Mouse (Mus musculus): ENCODE results near the gene Pprc1. TPM values are rescaled to one million over a fixed set of nuclear protein-coding genes. Genes with fewer than 3 reads are reported as not detected.

Pprc1 gene
- polyA plus RNA-seq, 1 experiment: 14.9 TPM

- 65% methylated on average over 4 of the region's 4 CpGs for WGBS
- no peak for DNase-seq (ENCODE audit: low read depth, low spot score)
Observed at GRCm38 (mm10) chr19:46049129-46049528, 4.4 kb downstream of the Pprc1 start.

- 81% methylated on average over 2 of the region's 2 CpGs for WGBS
- DNase-seq (ENCODE audit: low read depth, low spot score): no peak
Observed at GRCm38 (mm10) chr19:46050462-46050861, 5.8 kb downstream of the Pprc1 start.

GRCm38 (mm10) chr19:46055752-46056387 is 11.2 kb downstream of the Pprc1 start:
- DNase-seq (ENCODE audit: low read depth, low spot score): no peak
- 3% methylated on average over 11 of the region's 11 CpGs for WGBS

GRCm38 (mm10) chr19:46056388-46056946 is 11.8 kb downstream of the Pprc1 start:
- DNase-seq (ENCODE audit: low read depth, low spot score): peak; percentile 93
- under 1% methylated on average over 52 of the region's 52 CpGs for WGBS

- WGBS: 1% methylated on average over 40 of the region's 42 CpGs
- no peak for DNase-seq (ENCODE audit: low read depth, low spot score)
Observed at GRCm38 (mm10) chr19:46056947-46057607, 12.4 kb downstream of the Pprc1 start.

GRCm38 (mm10) chr19:46058466-46058865 is 13.8 kb downstream of the Pprc1 start:
- DNase-seq (ENCODE audit: low read depth, low spot score): no peak
- WGBS: 91% methylated on average over 7 of the region's 7 CpGs

DNA sequence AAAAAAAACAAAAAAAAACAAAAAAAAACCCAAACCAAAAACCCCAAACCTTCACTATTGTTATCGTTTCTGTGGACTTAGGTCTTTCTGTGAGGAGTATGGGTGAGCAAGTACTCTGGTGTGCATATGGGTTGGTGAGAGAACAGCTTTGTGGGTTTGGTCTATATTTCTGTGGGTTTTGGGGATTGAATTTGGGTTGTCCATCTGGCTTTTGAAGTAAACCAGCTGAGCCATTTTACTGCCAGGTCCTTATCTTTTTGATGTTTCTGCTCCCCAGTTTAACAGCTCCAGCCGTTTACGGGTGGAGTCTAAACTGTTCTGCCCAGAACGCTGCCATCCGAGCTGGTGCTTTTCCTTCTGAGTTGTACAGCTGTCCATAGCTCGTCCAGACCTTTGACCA is 16.2 kb downstream of the Pprc1 start:
- DNase-seq (ENCODE audit: low read depth, low spot score): no peak
- 24% methylated on average over 6 of the region's 6 CpGs for WGBS

DNA sequence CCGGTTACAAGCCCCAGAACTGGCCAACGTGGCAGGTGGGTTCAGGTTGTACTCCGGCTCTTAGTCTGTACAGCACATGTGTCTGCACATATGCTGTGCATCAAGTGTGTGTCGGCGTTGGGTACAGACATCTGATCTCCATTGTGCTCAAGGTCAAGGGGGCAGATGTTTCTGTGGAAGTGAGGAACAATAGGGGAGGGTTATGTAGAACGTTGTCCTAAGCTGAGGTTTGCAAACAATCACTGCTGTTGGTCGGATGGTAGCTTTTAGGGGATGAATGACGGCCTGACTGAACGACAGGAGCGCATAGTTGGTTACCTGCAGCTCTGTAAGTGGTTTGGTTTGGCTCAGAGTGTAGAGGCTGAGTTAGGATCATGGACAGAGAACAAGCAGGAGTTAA is 23.4 kb downstream of the Pprc1 start:
- no peak for DNase-seq (ENCODE audit: low read depth, low spot score)
- WGBS: 84% methylated on average over 10 of the region's 10 CpGs

- WGBS: 80% methylated on average over 7 of the region's 7 CpGs
- DNase-seq (ENCODE audit: low read depth, low spot score): no peak
Observed at GRCm38 (mm10) chr19:46073285-46073684, 28.6 kb downstream of the Pprc1 start.

DNA sequence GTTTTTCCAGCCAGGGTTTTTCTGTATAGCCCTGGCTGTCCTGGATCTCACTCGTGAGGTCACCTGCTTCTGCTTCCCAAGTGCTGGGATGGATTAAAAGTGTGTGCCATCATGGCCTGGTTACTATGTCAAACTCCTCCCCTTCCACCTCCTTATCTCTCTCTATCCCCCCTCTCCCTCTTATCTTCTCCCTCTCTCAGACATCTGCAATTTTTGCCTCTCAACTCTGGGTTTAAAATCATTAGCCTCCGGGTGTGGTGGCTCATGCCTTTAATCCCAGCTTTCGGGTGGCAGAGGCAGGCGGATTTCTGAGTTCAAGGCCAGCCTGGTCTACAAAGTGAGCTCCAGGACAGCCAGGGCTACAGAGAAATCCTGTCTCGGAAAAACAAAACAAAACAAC is 29.6 kb downstream of the Pprc1 start:
- 93% methylated on average over 5 of the region's 5 CpGs for WGBS
- DNase-seq (ENCODE audit: low read depth, low spot score): no peak

DNA sequence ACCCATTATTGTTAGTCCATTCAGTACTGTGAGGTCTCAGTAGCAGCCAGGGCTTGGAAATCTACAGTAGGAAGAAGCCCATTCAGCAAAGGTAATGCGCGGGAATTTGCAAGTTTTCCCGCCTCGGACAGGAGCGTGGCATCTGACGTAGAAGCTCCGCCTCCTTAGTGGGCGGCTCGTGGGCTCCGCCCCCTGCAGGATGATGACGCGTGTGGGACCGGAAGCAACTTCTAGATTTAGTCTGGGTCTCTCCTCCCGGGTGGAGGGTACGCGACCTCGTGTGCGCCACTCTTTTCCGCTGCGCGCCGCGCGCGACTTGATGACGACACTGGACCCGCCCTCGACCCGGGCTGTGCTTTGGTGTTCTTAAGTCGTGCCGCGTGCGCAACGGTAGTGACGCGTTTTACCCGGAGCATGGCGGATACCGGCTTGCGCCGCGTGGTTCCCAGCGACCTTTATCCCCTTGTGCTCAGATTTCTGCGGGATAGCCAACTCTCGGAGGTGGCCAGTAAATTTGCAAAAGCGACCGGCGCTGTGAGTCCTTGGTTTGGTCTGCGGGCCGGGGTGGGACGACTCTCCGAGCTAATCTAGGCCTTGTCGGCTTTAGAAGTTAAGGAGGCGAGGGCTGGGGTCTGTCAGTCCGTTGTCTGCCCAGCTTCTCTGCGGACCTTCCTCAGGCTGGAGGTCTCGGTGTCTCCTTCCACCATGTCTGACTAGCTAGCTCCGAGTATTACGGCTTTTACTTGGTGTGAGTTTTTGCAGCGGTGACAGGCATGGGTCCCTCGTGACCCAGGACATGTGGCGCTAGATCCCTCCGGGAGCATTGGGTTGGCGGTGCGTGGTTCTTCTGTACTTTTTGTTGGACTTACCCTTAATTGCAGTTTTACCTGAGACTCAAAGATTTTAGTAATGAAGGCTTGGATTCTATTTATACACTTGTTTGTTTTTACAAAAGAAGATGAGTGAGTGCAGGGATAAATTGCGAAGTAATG is 31.2 kb downstream of the Pprc1 start, which contains the start of gene Nolc1:
TSS of gene Nolc1 (plus strand) at position 248 of the 992 bp plus-strand sequence.
- under 1% methylated on average over 66 of the region's 66 CpGs for WGBS

GRCm38 (mm10) chr19:46078535-46078934 is 33.8 kb downstream of the Pprc1 start:
- WGBS: 67% methylated on average over 3 of the region's 3 CpGs
- no peak for DNase-seq (ENCODE audit: low read depth, low spot score)

More for the DNA sequence above, 31.2 kb downstream of the Pprc1 start, which contains the start of gene Nolc1:
- DNase-seq (ENCODE audit: low read depth, low spot score): peak; percentile 94

- no peak for DNase-seq (ENCODE audit: low read depth, low spot score)
- WGBS: 93% methylated on average over 8 of the region's 8 CpGs
Observed at GRCm38 (mm10) chr19:46085185-46085584, 40.5 kb downstream of the Pprc1 start.

DNA sequence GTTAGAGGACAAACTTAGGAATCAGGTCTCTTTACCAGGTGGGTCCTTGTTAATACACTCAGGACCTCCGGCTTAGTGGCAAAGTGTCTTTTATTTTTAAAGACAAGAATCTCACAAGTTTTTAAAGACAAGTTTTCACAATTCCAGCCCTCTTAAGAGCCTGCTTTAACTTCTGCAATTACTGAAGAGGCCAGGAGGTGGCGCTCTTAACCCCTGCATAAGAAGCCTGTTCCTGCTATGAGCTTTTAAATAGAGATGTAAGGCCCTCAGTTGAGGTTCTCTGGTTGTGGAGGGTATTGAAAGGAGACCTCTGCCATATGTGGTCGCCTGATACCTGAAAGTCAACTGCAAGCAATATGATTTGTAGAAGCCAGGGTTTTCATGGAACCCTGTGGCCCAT is 41.7 kb downstream of the Pprc1 start:
- DNase-seq (ENCODE audit: low read depth, low spot score): peak; percentile 24
- 54% methylated on average over 3 of the region's 3 CpGs for WGBS

GRCm38 (mm10) chr19:46087871-46088270 is 43.2 kb downstream of the Pprc1 start:
- no peak for DNase-seq (ENCODE audit: low read depth, low spot score)
- WGBS: 55% methylated on average over 7 of the region's 7 CpGs

- 81% methylated on average over 4 of the region's 4 CpGs for WGBS
- DNase-seq (ENCODE audit: low read depth, low spot score): no peak
Observed at GRCm38 (mm10) chr19:46091641-46092040, 47.0 kb downstream of the Pprc1 start.

DNA sequence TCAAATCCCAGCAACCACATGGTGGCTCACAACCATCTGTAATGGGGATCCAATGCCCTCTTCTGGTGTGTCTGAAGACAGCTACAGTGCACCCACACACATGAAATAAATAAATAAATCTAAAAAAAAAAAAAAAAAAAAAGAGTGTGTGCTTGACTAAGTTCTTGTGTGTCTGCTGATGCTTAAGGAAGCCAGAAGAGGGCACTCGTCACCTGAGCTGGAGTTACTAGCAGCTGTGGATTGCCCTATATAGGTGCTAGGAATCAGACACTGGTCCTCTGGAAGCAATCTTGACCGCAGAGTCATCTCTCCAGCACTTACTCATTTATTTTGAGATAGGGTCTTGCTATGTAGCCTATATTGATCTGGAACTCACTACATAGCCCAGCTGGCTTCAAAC is 49.5 kb downstream of the Pprc1 start:
- WGBS: 96% methylated on average over 2 of the region's 2 CpGs
- no peak for DNase-seq (ENCODE audit: low read depth, low spot score)

- DNase-seq (ENCODE audit: low read depth, low spot score): no peak
- WGBS: 71% methylated on average over 4 of the region's 4 CpGs
Observed at GRCm38 (mm10) chr19:46095291-46095690, 50.6 kb downstream of the Pprc1 start.

DNA sequence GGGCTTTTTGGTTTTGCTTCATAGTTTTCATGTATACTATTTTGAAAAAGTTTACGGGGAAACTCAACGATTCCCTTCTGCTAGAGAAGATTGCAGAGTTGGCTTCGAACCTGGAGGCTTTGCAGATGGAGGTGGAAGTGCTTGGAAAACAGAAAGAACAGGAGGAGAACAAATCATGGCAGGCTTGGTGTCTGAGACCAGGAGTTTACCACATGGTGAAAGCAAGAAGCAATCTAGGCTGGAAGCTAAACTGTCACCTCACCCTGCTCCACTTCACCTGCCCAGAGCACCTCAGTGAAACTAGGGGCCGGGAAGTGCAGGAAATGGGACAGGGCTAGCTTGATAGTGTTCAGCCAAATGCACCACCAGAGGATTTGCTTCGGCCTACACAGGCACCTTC is 51.7 kb downstream of the Pprc1 start:
- no peak for DNase-seq (ENCODE audit: low read depth, low spot score)
- whole genome bisulfite sequencing: 88% methylated on average over 5 of the region's 5 CpGs

DNA sequence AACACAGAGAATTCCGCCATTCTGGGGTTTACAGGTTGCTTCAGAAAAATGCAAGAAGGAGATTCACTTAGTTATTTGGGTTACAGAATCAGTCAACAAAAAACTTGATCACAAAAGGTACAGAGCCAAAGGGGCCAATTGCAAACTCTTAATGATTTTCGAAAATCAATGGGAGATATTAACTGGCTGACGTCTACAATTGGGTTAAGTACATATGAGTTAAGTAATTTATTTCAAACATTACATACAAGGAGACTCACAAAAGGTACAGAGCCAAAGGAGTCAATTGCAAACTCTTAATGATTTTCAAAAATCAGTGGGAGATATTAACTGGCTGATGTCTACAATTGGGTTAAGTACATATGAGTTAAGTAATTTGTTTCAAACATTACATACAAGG is 54.9 kb downstream of the Pprc1 start:
- 95% methylated on average over 3 of the region's 3 CpGs for WGBS
- DNase-seq (ENCODE audit: low read depth, low spot score): no peak
